8 mouse cellular contexts compared by ENCODE assay signal in genomic region chr2:152142046-152142445, GRCm38 (mm10). TPM values are rescaled to one million over a fixed set of nuclear protein-coding genes. Genes with fewer than 3 reads are reported as not detected.
DNase-seq lines count a peak whose midpoint lies in the region; ATAC-seq and TF ChIP-seq lines count a peak whose summit lies in the region.

No protein-coding gene starts in this region.

- TF ChIP-seq CTCF in heart, postnatal 0 days (IDR thresholded peaks at IDR 0.05; ENCODE audit: low read depth): no peak

- peak overlapping the region; percentile 75 for H3K27ac ChIP-seq in embryonic facial prominence, embryonic 10.5 days (replicated peaks)
- H3K27ac ChIP-seq in heart, postnatal 0 days (ENCODE audit: low read depth): peak overlapping the region; percentile 39; the same call in 1 of the 2 replicates

- peak overlapping the region; percentile 35 for H3K9ac ChIP-seq in heart, postnatal 0 days (replicated peaks; ENCODE audit: low read depth, low read length)

- H3K4me2 ChIP-seq in heart, postnatal 0 days (ENCODE audit: low read depth, low read length): peak overlapping the region; percentile 69

- H3K9me3 ChIP-seq in embryonic facial prominence, embryonic 10.5 days: no peaks in the 10 kb centered on the region
- no peaks in the 10 kb centered on the region for H3K9me3 ChIP-seq in heart, postnatal 0 days (replicated peaks; ENCODE audit: control insufficient read depth, low read length)

- DNase-seq in NIH3T3 (ENCODE audit: low read depth): peak; percentile 43
- peak; percentile 79 for DNase-seq in embryonic facial prominence, embryonic 10.5 days (ENCODE audit: low spot score)
- no peak for DNase-seq in heart, postnatal 0 days (ENCODE audit: low spot score)
- DNase-seq in kidney, postnatal 14 days: peak; percentile 76
- peak; percentile 92 for DNase-seq in mesoderm, embryonic 11.5 days (ENCODE audit: low read depth, low spot score)
- no peak for DNase-seq in cerebellum, postnatal 25 days
- no peak for DNase-seq in natural killer cell, adult 2 months (ENCODE audit: low spot score in 2 of 2)
- no peak for DNase-seq in spleen, postnatal 10 days (ENCODE audit: low spot score in 2 of 2)

- 0 out of 2 replicates have a peak, but pooled peaks have one; percentile 40 for ATAC-seq in heart, postnatal 0 days (ENCODE audit: insufficient read depth, low read depth)

- TF ChIP-seq EP300 in heart, postnatal 0 days (IDR thresholded peaks at IDR 0.05; ENCODE audit: low read depth): no peak

- 0% methylated on average over 13 of the region's 13 CpGs for WGBS in embryonic facial prominence, embryonic 10.5 days
- WGBS in heart, postnatal 0 days: 1% methylated on average over 13 of the region's 13 CpGs

- peaks cover 41% of the 10 kb centered on the region for H3K4me1 ChIP-seq in embryonic facial prominence, embryonic 10.5 days
- H3K4me1 ChIP-seq in heart, postnatal 0 days (ENCODE audit: control insufficient read depth, insufficient read depth): peaks cover 13% of the 10 kb centered on the region

- no peaks in the 10 kb centered on the region for H3K36me3 ChIP-seq in embryonic facial prominence, embryonic 10.5 days (replicated peaks)
- no peaks in the 10 kb centered on the region for H3K36me3 ChIP-seq in heart, postnatal 0 days (replicated peaks; ENCODE audit: control insufficient read depth, insufficient read depth, low read length)

- H3K4me3 ChIP-seq in embryonic facial prominence, embryonic 10.5 days: peak overlapping the region; percentile 65
- H3K4me3 ChIP-seq in heart, postnatal 0 days (ENCODE audit: low read depth, low read length): peak overlapping the region; percentile 63

- peaks cover 82% of the 10 kb centered on the region for H3K27me3 ChIP-seq in embryonic facial prominence, embryonic 10.5 days (replicated peaks; ENCODE audit: low read depth, poor library complexity, severe bottlenecking)
- peaks cover 64% of the 10 kb centered on the region for H3K27me3 ChIP-seq in heart, postnatal 0 days (ENCODE audit: control insufficient read depth, insufficient read depth, low read length)

RNA-seq across cellular contexts. Expression of gene Tcf15, which starts 1.3 kb away (rescaled TPM):
- polyA plus RNA-seq in embryonic facial prominence, embryonic 10.5 days (2016; fragmentation: Nextera tagmentation; extraction: Ambion mirVana): 9.2 and 10.3 TPM in 2 replicates
- 32.5 and 36.8 TPM in 2 replicates for total RNA-seq in heart, postnatal 0 days (2014; rRNA removed; ENCODE audit: low replicate concordance)
- polyA plus RNA-seq in heart, postnatal 0 days (2015; fragmentation: Nextera tagmentation; extraction: Ambion mirVana): 23.0 and 23.2 TPM in 2 replicates

RNA-seq across cellular contexts. Expression of gene Srxn1, which starts 36.7 kb away (rescaled TPM):
- polyA plus RNA-seq in embryonic facial prominence, embryonic 10.5 days (2016; fragmentation: Nextera tagmentation; extraction: Ambion mirVana): 10.7 and 12.4 TPM in 2 replicates
- total RNA-seq in heart, postnatal 0 days (2014; rRNA removed; ENCODE audit: low replicate concordance): 10.9 and 13.7 TPM in 2 replicates
- polyA plus RNA-seq in heart, postnatal 0 days (2015; fragmentation: Nextera tagmentation; extraction: Ambion mirVana): 9.5 and 10.2 TPM in 2 replicates

Comparison
In these comparisons a context has a peak if more than half of its experiments do, and no peak if none do; other contexts are left out.
1. DNase-seq: peak in NIH3T3 (single experiment), embryonic facial prominence, embryonic 10.5 days (single experiment), kidney, postnatal 14 days (single experiment) and mesoderm, embryonic 11.5 days (single experiment); none in heart, postnatal 0 days (single experiment), cerebellum, postnatal 25 days (0 of 2), natural killer cell, adult 2 months (0 of 2) and spleen, postnatal 10 days (0 of 2).